Mouse (Mus musculus) embryo, embryonic 11.5 days (tissue): ENCODE measurements around the gene Ptpn3.

Experiments used
- DNase-seq: peaks from one replicate; pipeline ENCODE4 v3.0.0-alpha.2; 2012; ENCODE audit warnings: low read depth, low spot score

The Ptpn3 gene

DNA sequence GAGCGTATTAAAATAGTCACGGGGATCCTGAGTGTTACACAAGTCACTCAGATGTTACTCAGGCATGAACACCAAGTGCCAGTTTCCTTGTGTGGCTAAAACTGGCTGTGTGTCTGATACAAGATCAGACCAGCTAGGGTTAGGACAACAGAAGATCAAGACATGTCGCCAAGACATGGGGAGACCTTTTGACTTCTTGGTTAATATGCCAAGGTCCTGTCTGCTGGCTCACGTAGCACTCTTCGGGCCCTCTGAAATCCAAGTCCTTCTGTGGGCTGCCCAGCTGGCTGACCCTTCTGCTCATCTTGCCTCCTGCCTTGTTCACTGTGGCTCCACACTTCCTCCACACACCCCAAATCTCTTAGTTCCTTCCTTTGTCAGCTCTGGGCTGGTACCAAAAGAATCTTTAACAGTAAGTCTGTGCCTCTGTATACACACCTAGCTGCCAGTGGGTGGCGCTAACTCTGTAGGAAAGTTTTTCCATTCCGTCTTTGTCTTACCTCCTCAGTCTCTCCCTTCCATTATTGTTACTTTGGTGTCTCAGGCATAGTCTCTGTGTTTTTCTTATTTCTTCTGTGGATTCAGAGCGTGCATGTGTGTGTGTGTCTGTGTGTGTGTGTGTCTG is 38.5 kb downstream of the Ptpn3 start:
- DNase-seq: no peak

- no peak for DNase-seq
Measured at GRCm38 (mm10) chr4:57262451-57262850, 39.2 kb downstream of the Ptpn3 start.

GRCm38 (mm10) chr4:57261813-57262212 is 39.8 kb downstream of the Ptpn3 start:
- no peak for DNase-seq

GRCm38 (mm10) chr4:57258159-57259035 is 43.2 kb downstream of the Ptpn3 start:
- DNase-seq: no peak

- no peak for DNase-seq
Measured at GRCm38 (mm10) chr4:57257409-57257808, 44.2 kb downstream of the Ptpn3 start.

DNA sequence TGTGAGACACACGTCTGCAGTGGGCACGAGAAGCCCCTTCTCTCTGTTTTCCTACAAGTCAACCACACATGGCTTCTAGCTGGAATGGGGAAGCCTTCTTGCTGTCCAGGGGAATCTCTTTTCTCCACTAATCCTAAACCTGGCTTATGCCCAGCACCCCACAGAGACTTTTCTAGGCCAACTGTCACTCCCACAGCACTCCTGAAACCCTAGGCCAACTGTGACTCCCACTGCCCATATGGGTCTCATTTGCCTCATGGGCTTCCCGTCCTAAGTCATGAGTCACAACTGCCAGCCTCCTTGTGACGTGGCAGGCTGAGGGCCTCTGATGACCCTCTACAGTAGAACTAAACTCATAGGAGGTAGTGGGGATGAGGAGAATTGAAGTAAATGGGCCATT is 44.9 kb downstream of the Ptpn3 start:
- DNase-seq: no peak

DNA sequence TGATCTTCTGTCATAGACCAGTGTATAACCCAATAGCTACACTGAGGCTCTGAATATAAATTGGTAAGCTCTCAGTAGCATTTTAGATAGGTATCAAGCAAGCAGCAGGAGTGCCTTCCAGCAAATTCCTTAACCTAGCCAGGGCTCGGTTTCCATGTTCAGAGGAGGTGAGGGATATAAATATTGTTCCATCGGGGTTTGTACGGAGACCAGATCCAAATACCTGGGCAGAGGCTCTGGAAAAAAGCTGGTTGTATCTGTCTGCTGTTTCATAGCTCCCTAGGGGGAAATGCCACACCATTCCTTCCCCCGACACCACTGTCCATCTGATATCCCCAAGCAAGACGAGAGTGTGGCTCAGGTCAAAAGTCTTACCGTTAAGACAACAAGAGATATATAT is 47.2 kb downstream of the Ptpn3 start:
- no peak for DNase-seq

GRCm38 (mm10) chr4:57250636-57251035 is 51.0 kb downstream of the Ptpn3 start:
- DNase-seq: no peak

- no peak for DNase-seq
Measured at GRCm38 (mm10) chr4:57249108-57249507, 52.5 kb downstream of the Ptpn3 start.

GRCm38 (mm10) chr4:57244874-57245273 is 56.8 kb downstream of the Ptpn3 start:
- DNase-seq: no peak

GRCm38 (mm10) chr4:57243312-57243711 is 58.3 kb downstream of the Ptpn3 start:
- DNase-seq: no peak

- DNase-seq: no peak
Measured at GRCm38 (mm10) chr4:57240934-57241333, 60.7 kb downstream of the Ptpn3 start.

- DNase-seq: no peak
Measured at GRCm38 (mm10) chr4:57240100-57240499, 61.5 kb downstream of the Ptpn3 start.

DNA sequence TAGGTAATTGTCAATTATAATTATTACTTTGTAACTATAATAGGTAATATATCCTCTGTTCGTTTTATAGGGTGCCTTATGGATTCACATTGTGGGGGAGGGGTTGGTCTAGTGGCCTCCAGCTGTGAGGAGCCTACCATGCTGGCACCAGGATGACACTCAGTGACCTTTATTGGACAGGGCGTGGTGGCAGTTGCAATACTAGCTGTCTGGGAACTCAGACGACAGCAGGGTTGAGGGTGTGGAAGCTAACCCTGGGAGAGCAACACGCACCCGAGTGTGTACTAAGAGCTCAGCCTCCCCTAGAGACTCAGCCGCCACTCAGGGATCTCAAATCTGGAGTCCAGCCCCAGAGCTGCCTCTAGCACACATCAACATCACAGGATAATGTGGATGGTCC is 62.5 kb downstream of the Ptpn3 start:
- DNase-seq: no peak

DNA sequence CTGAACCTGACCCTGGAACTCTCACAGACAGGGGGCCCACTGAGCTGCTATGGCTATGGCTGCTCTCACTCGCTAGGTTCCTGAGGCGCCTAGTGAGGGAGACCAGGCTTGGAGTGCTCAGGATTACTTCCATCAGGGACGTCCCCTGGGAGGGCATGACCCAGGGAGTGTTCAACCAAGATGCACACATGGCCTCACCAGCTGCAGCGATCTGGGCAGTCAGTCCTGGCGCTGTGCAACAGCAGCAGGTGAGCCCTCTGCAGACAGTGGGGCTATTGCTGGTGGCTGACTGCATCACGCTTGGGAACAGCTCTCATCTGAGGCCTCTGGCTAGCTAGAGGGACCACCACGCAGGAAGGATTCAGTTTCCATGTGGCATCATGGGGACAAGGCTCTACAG is 63.5 kb downstream of the Ptpn3 start:
- DNase-seq: no peak

- DNase-seq: no peak
Measured at GRCm38 (mm10) chr4:57236513-57236912, 65.1 kb downstream of the Ptpn3 start.

- DNase-seq: no peak
Measured at GRCm38 (mm10) chr4:57235741-57236140, 65.9 kb downstream of the Ptpn3 start.

GRCm38 (mm10) chr4:57234348-57234747 is 67.3 kb downstream of the Ptpn3 start:
- no peak for DNase-seq

DNA sequence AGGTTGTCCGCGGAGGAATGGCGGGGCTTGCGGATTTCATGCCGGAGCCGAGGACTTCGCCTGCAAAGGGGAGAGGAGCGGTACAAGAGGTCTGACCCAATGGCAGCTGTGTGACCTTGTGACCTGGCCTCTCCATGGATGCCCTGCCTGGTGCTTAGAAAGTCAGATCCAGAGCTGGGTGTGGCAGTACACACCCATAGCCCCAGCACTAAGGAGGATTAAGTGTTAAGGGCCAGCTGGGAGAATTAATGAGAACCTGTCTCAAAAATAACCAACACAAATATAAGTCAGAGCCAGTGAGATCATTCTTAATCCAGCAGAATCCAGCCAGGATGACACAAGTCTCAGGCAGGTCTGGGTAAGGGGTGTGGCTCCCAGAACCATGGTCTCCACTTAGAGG is 69.2 kb downstream of the Ptpn3 start:
- no peak for DNase-seq

DNA sequence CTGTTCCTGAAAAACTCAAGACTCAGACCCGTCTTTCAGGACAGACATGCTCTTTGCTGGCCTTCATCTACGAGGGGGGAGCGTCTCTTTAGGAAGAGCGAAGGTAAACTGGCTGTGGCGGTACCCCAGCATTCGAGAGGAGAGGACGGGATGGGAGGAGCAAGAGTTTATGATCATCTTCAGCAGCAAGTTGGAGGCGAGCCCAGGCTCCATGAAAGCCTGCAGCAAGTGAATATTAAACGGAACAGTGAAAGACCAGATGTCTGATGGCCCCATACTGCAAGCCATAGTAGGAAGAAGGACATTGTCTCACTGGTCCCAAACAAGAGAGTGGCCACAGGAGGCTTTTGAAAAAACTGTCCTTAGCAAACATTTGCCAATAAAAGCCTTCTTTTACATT is 70.3 kb downstream of the Ptpn3 start:
- DNase-seq: no peak

DNA sequence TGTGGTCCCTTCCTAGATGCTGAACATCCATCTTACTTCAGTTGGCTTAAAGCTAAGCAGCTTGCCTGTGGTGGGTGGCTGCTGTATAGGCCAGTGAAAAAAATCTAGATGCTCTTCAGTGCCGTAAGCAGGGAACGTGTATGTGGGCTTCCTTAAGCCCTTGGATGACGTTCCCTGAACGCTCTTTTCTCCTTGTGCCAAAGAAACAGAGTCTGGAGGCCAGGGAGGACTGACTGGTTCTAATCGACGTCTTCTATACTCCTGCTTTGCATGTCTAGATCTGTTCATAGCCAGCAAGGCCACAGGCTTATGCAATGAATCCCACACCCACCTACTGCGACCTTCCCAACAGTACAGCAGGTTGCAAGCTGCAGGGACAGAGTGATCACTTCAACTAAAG is 71.3 kb downstream of the Ptpn3 start:
- DNase-seq: no peak

DNA sequence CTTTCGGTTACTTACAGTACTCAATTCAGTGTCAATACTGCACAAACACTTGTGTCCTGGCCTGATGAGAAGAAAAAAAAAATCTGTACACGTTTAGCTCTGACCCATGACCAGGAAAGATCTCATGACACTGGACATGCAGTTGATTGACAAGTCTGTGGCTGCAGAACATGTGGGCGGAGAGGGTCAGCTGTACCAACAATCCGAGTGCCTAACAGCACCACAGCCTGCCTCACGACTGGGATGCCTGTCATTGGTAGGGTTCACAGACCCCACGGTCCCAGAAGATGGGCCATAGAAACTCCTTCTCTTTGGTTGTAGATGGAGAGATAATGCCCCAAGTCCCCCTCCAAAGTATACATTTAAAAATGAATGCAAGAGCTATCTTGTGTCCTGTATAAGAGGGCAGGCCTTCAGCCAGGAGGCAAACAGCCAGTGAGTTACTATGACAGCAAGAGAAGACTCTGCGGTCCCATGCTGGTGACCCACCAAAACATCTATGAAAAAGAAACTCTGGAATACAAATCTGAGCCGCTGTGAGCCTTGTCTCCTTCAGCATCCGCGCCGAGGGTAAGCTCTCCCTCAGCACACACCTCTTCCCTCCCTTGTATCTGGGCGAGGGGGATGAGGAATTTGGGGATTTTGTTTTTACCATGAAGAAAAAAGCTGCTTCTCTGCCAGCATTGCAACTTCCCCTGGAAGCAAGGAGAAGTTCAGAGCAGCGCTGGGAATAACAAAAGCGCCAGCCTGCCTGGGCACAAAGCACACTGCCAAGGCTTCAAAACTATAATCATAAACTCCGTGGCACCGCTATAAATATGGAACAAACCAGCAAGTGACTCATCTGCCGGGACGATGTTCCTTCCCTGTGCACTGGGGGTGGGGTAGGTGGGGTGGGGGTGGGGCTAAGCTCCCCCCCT is 72.8 kb downstream of the Ptpn3 start:
- DNase-seq: no peak
